Mouse (Mus musculus) ES-E14 (cell line): ENCODE measurements at regions not wholly inside any gene's neighbourhood (a gene's known extent, or its start where the extent isn't known, plus 50 kb on each side); places are given as distances from the start of the nearest gene placed in this dataset.

Experiments
- DNase-seq: peaks from one replicate; pipeline ENCODE4 v3.0.0-alpha.2; 2013; ENCODE audit warnings: low read depth, low spot score
- H3K27ac ChIP-seq: 2 replicates; pipeline ENCODE4 v1.5.1; 2012; ENCODE audit warnings: low read depth, mild to moderate bottlenecking, low read length, moderate library complexity, mixed read lengths; ENCODE audit not compliant: poor library complexity, insufficient read depth, severe bottlenecking
- H3K36me3 ChIP-seq: 2 replicates; pipeline ENCODE4 v1.6.1; 2012; ENCODE audit warnings: mild to moderate bottlenecking, low read length, moderate library complexity, mixed read lengths; ENCODE audit not compliant: control insufficient read depth, poor library complexity, insufficient read depth, severe bottlenecking
- H3K4me1 ChIP-seq, 2 experiments: fragments of 150-350 bp in 1 of 2; sonication (generic) in 1 of 2; 2 replicates each; pipeline ENCODE4 v1.6.1; 2012; ENCODE audit warnings: low read length in 2 of 2, mild to moderate bottlenecking in 1 of 2, mixed read lengths in 1 of 2; ENCODE audit not compliant: control insufficient read depth in 2 of 2, insufficient read depth in 2 of 2, poor library complexity in 1 of 2
- H3K4me3 ChIP-seq, 2 experiments: fragments of 150-350 bp in 1 of 2; sonication (generic) in 1 of 2; 2 replicates each; pipeline ENCODE4 v1.5.1; 2012; ENCODE audit warnings: low read length in 2 of 2, low read depth in 1 of 2, mild to moderate bottlenecking in 1 of 2, mixed read lengths in 1 of 2; ENCODE audit not compliant: insufficient read depth in 1 of 2, poor library complexity in 1 of 2, severe bottlenecking in 1 of 2
- H3K9ac ChIP-seq: 2 replicates; pipeline ENCODE4 v1.6.1; 2012; ENCODE audit warnings: low read depth, mild to moderate bottlenecking, low read length, mixed read lengths; ENCODE audit not compliant: poor library complexity, insufficient read depth, severe bottlenecking
- H3K9me3 ChIP-seq: fragments of 150-350 bp; sonication (generic); 2 replicates; pipeline ENCODE4 v1.6.1; 2012; ENCODE audit warnings: low read depth, mild to moderate bottlenecking, low read length; ENCODE audit not compliant: control insufficient read depth, insufficient read depth
- CHD2 ChIP-seq: IDR thresholded peaks from 2 replicates; pipeline ENCODE4 v1.6.1; 2014; ENCODE audit warnings: mild to moderate bottlenecking, low read depth, low read length, inconsistent platforms
- HCFC1 ChIP-seq: IDR thresholded peaks from 2 replicates; pipeline ENCODE4 v1.6.1; 2012; ENCODE audit warnings: low read length, inconsistent platforms, borderline replicate concordance; ENCODE audit not compliant: insufficient read depth
- MAFK ChIP-seq: IDR thresholded peaks from 2 replicates; pipeline ENCODE4 v1.6.1; 2014; ENCODE audit warnings: mild to moderate bottlenecking, low read depth, low read length, inconsistent platforms; ENCODE audit not compliant: insufficient read depth
- ZC3H11A ChIP-seq: IDR thresholded peaks from 2 replicates; pipeline ENCODE4 v1.6.1; 2012; ENCODE audit warnings: low read depth, mild to moderate bottlenecking, inconsistent platforms, low read length, borderline replicate concordance
- ZNF384 ChIP-seq: IDR thresholded peaks from 2 replicates; pipeline ENCODE4 v1.6.1; 2012; ENCODE audit warnings: low read depth, low read length, inconsistent platforms
- in situ Hi-C, 2 experiments: fragments of 600-800 bp; cut with MboI; formaldehyde crosslinking; loops; one replicate each; pipeline ENCODE4 v1.15.1; 2025; ENCODE audit warnings: low sequenced_read_pairs in 2 of 2, inconsistent platforms in 1 of 2; ENCODE audit not compliant: unreplicated experiment in 2 of 2

DNA sequence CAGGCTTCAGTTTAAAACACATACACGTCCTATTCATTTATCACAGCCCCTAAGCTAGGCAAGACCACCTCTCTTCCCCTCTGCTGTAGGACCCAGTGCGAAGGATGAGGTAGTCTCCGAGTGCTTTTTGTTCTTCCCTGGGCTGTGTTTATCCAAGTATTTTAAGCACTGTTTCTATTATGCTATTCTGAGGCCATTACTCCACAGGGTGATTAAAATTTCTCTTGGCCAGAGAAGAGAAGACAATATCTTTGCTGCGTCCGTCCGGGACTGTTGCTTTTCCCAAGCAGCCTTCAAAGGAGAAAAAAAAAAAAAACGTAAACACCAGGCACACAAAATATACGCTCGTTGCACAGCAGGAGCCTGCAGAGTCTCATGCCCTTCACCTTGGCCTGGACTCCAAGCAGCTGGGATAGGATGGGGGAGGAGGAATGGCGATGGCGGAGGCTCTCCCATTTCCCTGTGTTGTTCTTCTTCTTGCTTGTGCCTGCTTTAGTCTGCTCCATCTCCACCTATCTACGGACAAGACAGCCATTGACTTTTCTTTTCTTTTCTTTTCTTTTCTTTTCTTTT is 83.1 kb upstream of the Tbx3 start:
- H3K4me3 ChIP-seq = peak overlapping the region; percentile 9 to 29; a peak in 3 of 4 replicates
- H3K9me3 ChIP-seq = no peaks in the 10 kb centered on the region
- in situ Hi-C loops = no loop called here
- peak overlapping the region; percentile 90 for H3K27ac ChIP-seq
- no peak for DNase-seq
- no peaks in the 10 kb centered on the region for H3K36me3 ChIP-seq
- H3K4me1 ChIP-seq = peaks cover 20 to 30% of the 10 kb centered on the region in 2 experiments
- TF ChIP-seq ZNF384 (peak; percentile 92), HCFC1 (no peak), CHD2 (0 out of 2 replicates have a peak, but pooled peaks have one; percentile 41)
- H3K9ac ChIP-seq = peak overlapping the region; percentile 56; the same call in 1 of the 2 replicates

DNA sequence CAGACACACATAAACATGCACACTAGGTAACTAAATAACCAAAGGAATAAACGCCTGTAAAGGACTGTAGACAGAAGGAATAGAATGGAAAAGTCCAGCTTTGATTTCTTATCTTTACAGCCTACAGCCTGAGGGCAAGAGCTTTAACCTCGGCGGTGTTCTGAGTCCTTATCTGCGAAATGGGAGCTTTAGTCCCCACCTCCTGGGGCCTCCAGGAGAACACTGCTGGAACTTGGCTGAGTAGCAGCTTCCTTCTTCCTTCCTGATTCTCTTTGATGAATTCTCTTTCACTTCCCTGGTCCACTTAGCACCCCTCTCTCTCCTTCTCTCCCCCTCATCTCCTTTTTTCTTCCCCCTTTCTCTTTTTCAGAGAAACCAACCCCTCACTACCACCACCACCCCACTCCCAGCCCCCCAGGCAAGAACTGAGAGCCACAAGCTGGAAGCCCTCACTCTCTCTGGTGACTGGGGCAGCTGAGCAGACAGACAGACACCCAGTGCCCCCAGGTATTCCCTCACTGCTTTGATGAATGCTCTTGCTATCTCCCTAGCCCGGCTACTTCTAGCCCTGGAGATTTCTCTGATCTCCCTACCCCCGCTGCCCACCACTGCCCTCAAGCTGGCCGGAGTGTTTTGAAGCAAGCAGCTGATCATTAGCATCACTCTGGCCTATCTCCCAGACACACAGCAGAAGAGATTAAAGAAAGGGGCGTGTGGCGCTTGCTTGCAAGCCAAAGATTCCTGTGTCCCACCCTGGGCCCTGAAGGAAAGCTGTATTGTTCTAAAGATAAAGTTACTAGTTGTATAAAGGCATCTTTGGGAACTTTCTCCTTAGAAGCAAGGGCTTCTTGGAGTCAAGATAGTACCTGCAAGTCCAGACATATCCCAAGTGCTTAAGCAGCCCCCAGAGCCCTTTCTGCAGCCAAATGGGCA is 81.9 kb upstream of the Tbx3 start:
- peak overlapping the region; percentile 55; the same call in 1 of the 2 replicates for H3K9ac ChIP-seq

DNA sequence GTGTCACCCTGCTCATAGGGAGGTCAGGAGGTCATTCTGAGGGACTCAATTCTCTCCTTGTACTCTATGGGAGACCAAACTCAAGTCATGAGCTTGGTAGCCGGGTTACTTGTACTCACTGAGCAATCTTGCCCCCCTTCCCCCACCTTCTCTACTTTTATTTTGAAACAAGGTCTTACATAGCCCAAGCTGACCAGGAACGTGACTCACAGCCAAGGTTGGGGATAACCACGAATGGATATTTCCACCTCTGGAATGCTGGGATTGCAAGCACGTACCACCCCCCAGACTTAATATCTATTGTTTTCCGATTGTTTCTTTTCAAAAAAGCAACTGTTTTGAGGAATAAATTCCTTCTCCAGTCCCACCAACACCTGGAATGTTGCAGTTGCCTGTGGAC is 79.2 kb upstream of the Tbx3 start:
- Histone ChIP-seq H3K4me3 (no peak overlapping the region), H3K9ac (no peak overlapping the region), H3K36me3 (no peaks in the 10 kb centered on the region), H3K9me3 (no peaks in the 10 kb centered on the region), H3K27ac (no peak overlapping the region), H3K4me1 (peaks cover 11 to 19% of the 10 kb centered on the region in 2 experiments)
- TF ChIP-seq MAFK (no peak), CHD2 (no peak), ZNF384 (no peak), HCFC1 (no peak), ZC3H11A (no peak)
- in situ Hi-C loops = no loop called here
- DNase-seq = no peak

More for the DNA sequence above, 81.9 kb upstream of the Tbx3 start:
- H3K9me3 ChIP-seq = no peaks in the 10 kb centered on the region
- in situ Hi-C loops = no loop called here
- DNase-seq = no peak
- no peak for TF ChIP-seq HCFC1
- TF ChIP-seq MAFK = no peak
- peak overlapping the region in 1 of 2 experiments; percentile 5; a peak in 1 of 4 replicates for H3K4me3 ChIP-seq
- H3K4me1 ChIP-seq = peaks cover 18 to 28% of the 10 kb centered on the region in 2 experiments
- peak overlapping the region; percentile 78 for H3K27ac ChIP-seq
- no peaks in the 10 kb centered on the region for H3K36me3 ChIP-seq

DNA sequence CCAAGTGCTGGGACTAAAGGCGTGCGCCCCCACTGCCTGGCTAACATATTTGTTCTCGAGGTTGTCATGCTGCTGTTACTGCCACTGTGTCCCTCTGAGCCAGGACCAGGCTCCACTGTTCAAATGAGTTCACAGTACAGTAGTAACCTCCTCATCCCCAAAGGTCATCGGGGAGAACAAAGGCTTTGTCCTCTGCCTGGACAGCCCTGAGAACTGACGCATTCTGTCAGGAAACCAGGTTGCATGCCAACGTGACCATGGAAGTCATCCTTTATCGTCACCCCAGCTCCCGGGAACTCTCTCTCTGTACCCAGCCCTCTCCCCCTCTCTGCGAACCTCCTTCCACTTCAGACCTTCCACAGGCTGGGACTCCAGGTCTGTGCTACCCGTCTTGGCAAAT is 77.6 kb upstream of the Tbx3 start:
- H3K9me3 ChIP-seq = no peaks in the 10 kb centered on the region
- no peak overlapping the region for H3K4me3 ChIP-seq
- no peaks in the 10 kb centered on the region for H3K36me3 ChIP-seq
- TF ChIP-seq ZC3H11A (no peak), MAFK (no peak), CHD2 (no peak), ZNF384 (no peak), HCFC1 (no peak)
- in situ Hi-C loops = no loop called here
- DNase-seq = no peak
- no peak overlapping the region for H3K27ac ChIP-seq
- H3K9ac ChIP-seq = no peak overlapping the region
- H3K4me1 ChIP-seq = peaks cover 5 to 17% of the 10 kb centered on the region in 2 experiments
